Mouse (Mus musculus): Measurements from ENCODE around the gene Iqgap1. TPM values are rescaled to one million over a fixed set of nuclear protein-coding genes. Genes with fewer than 3 reads are reported as not detected.
"Not testable (repeated sequence)": the region's sequence is repeated elsewhere in the genome, so short reads cannot be mapped to it uniquely, and the experiment has no call there.

Iqgap1 gene
- polyA plus RNA-seq, 1 experiment from 2014 or later: 20.2 TPM

GRCm38 (mm10) chr7:80775448-80775904 is 50.3 kb downstream of the Iqgap1 start:
- Histone ChIP-seq H3K4me1 (replicated peaks) (no peaks in the 10 kb centered on the region), H3K9me3 (no peaks in the 10 kb centered on the region), H3K27ac (replicated peaks) (no peak overlapping the region), H3K4me2 (no peak overlapping the region), H3K9ac (no peak overlapping the region), H3K4me3 (no peak overlapping the region), H3K36me3 (no peaks in the 10 kb centered on the region), H3K27me3 (no peaks in the 10 kb centered on the region)
- WGBS: 88% methylated on average over 10 of the region's 10 CpGs
- no peak for ATAC-seq (ENCODE audit: low FRiP score, low read depth)

- no peak overlapping the region for H3K4me2 ChIP-seq
- 89% methylated on average over 15 of the region's 15 CpGs for WGBS
- no peaks in the 10 kb centered on the region for H3K36me3 ChIP-seq
- no peak overlapping the region for H3K4me3 ChIP-seq
- H3K9me3 ChIP-seq: no peaks in the 10 kb centered on the region
- H3K4me1 ChIP-seq (replicated peaks): no peaks in the 10 kb centered on the region
- H3K9ac ChIP-seq: no peak overlapping the region
- no peak overlapping the region for H3K27ac ChIP-seq (replicated peaks)
- H3K27me3 ChIP-seq: no peaks in the 10 kb centered on the region
- ATAC-seq (ENCODE audit: low FRiP score, low read depth): no peak
These were observed 50.9 kb downstream of the Iqgap1 start for GRCm38 (mm10) chr7:80774615-80775447.

GRCm38 (mm10) chr7:80773834-80774614 is 51.8 kb downstream of the Iqgap1 start:
- peak overlapping the region; percentile 48 for H3K27ac ChIP-seq (replicated peaks)
- no peak overlapping the region for H3K4me3 ChIP-seq
- no peak overlapping the region for H3K4me2 ChIP-seq
- 82% methylated on average over 14 of the region's 14 CpGs for WGBS
- ATAC-seq (ENCODE audit: low FRiP score, low read depth): no peak
- H3K27me3 ChIP-seq: no peaks in the 10 kb centered on the region
- H3K4me1 ChIP-seq (replicated peaks): no peaks in the 10 kb centered on the region
- H3K9ac ChIP-seq: no peak overlapping the region
- no peaks in the 10 kb centered on the region for H3K36me3 ChIP-seq
- no peaks in the 10 kb centered on the region for H3K9me3 ChIP-seq

DNA sequence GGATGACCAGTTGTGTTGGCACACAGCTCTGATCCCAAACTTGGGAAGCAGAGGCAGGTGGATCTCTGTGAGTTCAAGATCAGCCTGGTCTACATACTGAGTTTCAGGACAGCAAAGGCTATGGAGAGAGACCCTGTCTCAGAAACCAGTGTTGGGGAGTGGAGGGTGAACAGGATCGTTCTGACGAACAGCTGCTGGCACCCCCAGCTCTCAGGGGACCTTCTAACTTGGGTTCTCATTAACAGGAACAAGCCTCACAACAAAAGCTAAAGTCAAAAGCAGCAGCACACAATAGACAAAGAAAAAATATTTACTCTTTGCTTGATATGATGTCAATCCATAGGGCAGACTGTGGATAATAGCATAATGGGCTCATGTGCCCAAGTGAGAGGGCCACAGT is 55.3 kb downstream of the Iqgap1 start:
- Histone ChIP-seq H3K9ac (no peak overlapping the region), H3K9me3 (no peaks in the 10 kb centered on the region), H3K4me2 (no peak overlapping the region), H3K27ac (replicated peaks) (no peak overlapping the region), H3K4me3 (no peak overlapping the region), H3K27me3 (no peaks in the 10 kb centered on the region), H3K36me3 (0 out of 2 replicates have a peak, but pooled peaks cover 3% of the 10 kb centered on the region), H3K4me1 (replicated peaks) (0 out of 2 replicates have a peak, but pooled peaks cover 12% of the 10 kb centered on the region)
- no peak for ATAC-seq (ENCODE audit: low FRiP score, low read depth)
- 44% methylated on average over 2 of the region's 2 CpGs for WGBS

DNA sequence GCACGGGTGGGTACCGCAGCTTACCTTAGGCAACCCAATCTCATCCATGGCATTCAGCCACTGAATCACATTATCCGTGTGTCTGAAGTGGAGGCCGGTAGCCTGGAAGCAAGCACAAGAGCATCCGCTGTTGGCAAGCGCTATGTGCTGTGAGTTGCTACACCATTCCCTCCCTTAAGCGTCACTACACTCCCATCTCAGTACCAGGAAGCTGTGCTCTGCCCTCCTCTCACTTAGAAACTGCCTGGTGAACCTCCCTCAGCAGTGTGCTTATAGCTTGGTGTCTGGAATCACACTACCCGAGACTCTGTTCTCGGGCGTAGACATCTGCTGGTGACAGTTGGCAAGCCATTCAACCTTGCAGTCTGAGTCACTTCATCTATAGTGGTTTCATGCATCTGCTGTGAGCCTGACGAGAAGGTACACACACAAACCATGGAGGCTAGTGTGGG is 58.9 kb downstream of the Iqgap1 start:
- no peaks in the 10 kb centered on the region for H3K9me3 ChIP-seq
- H3K4me1 ChIP-seq (replicated peaks): peaks cover 22% of the 10 kb centered on the region
- H3K4me2 ChIP-seq: no peak overlapping the region
- H3K9ac ChIP-seq: no peak overlapping the region
- no peak overlapping the region for H3K4me3 ChIP-seq
- 0 out of 2 replicates have a peak, but pooled peaks cover 3% of the 10 kb centered on the region for H3K36me3 ChIP-seq
- H3K27me3 ChIP-seq: no peaks in the 10 kb centered on the region
- ATAC-seq (ENCODE audit: low FRiP score, low read depth): peak; percentile 33; the same call in 1 of the 2 replicates
- 66% methylated on average over 11 of the region's 11 CpGs for WGBS
- H3K27ac ChIP-seq (replicated peaks): peak overlapping the region; percentile 26

- Histone ChIP-seq H3K4me2 (no peak overlapping the region), H3K4me1 (replicated peaks) (peaks cover 22% of the 10 kb centered on the region), H3K9ac (no peak overlapping the region), H3K36me3 (0 out of 2 replicates have a peak, but pooled peaks cover 3% of the 10 kb centered on the region), H3K27me3 (no peaks in the 10 kb centered on the region), H3K9me3 (no peaks in the 10 kb centered on the region), H3K4me3 (no peak overlapping the region), H3K27ac (replicated peaks) (no peak overlapping the region)
- 68% methylated on average over 3 of the region's 3 CpGs for whole genome bisulfite sequencing
- ATAC-seq (ENCODE audit: low FRiP score, low read depth): no peak
These were observed 59.7 kb downstream of the Iqgap1 start for GRCm38 (mm10) chr7:80766072-80766471.

DNA sequence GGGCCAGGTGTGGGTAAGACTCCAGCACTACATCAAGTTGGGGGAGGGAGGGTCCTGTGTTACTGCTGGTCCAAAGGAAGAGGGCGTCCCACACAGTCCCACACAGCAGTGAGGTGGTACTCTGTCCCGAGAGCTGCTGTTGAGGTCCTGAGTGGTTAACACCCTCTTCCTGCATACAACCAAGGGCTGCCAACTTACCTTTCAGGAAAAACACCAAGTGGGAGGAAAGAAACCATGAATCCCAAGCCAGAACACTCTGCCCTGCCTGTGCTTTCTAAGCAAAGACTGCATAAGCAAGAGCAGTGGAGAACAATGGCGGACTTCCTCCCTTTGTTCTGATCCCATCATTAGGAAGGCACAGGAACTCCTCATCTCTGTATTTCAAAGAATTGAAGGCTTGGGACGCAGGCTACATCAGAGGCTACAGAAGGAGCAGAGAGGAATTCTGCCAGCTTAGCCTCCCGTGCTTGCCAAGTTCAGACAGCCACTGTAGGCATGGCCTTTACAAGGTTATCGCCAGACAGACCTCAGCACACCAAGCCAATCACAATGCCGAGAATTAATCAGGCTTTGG is 61.8 kb downstream of the Iqgap1 start:
- H3K4me2 ChIP-seq: no peak overlapping the region
- ATAC-seq (ENCODE audit: low FRiP score, low read depth): no peak
- H3K27me3 ChIP-seq: no peaks in the 10 kb centered on the region

GRCm38 (mm10) chr7:80762297-80762696 is 63.5 kb downstream of the Iqgap1 start:
- H3K4me3 ChIP-seq: no peak overlapping the region
- no peak overlapping the region for H3K27ac ChIP-seq (replicated peaks)
- H3K36me3 ChIP-seq: peaks cover 17% of the 10 kb centered on the region
- no peak for ATAC-seq (ENCODE audit: low FRiP score, low read depth)
- no peak overlapping the region for H3K9ac ChIP-seq
- 89% methylated on average over 8 of the region's 8 CpGs for WGBS
- H3K4me1 ChIP-seq (replicated peaks): peaks cover 22% of the 10 kb centered on the region
- H3K4me2 ChIP-seq: no peak overlapping the region
- H3K27me3 ChIP-seq: no peaks in the 10 kb centered on the region
- no peaks in the 10 kb centered on the region for H3K9me3 ChIP-seq

More for the DNA sequence above, 61.8 kb downstream of the Iqgap1 start:
- peaks cover 22% of the 10 kb centered on the region for H3K4me1 ChIP-seq (replicated peaks)
- H3K36me3 ChIP-seq: 0 out of 2 replicates have a peak, but pooled peaks cover 6% of the 10 kb centered on the region
- WGBS: 48% methylated on average over 7 of the region's 7 CpGs
- no peaks in the 10 kb centered on the region for H3K9me3 ChIP-seq
- peak overlapping the region; percentile 41 for H3K27ac ChIP-seq (replicated peaks)
- no peak overlapping the region for H3K9ac ChIP-seq
- no peak overlapping the region for H3K4me3 ChIP-seq

DNA sequence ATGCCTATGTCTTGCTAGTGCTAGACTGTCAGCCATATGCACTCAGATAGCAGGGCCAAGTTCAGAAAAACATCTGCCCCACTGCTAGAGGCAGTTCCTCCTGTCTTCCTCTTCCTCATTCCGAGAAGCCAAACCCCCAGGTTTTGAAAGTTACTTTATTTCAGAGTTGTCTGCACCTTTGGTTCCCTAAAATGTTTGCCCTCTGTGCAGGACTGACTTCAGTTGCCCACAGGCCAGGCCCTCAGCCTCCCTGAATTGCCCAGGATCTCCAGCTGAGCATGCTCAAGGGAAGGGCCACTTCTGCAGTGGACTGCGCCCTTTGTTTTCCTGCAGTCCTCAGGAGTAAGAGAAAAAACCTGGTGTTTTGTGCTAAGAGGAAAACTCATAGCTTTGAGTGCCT is 71.7 kb downstream of the Iqgap1 start:
- no peak overlapping the region for H3K4me3 ChIP-seq
- H3K27ac ChIP-seq (replicated peaks): no peak overlapping the region
- H3K27me3 ChIP-seq: no peaks in the 10 kb centered on the region
- H3K4me1 ChIP-seq (replicated peaks): no peaks in the 10 kb centered on the region
- H3K36me3 ChIP-seq: peaks cover 47% of the 10 kb centered on the region
- H3K9me3 ChIP-seq: no peaks in the 10 kb centered on the region
- no peak overlapping the region for H3K4me2 ChIP-seq
- no peak overlapping the region for H3K9ac ChIP-seq
- WGBS: 83% methylated on average over 2 of the region's 2 CpGs
- ATAC-seq (ENCODE audit: low FRiP score, low read depth): no peak

GRCm38 (mm10) chr7:80753613-80754012 is 72.2 kb downstream of the Iqgap1 start:
- no peak overlapping the region for H3K9ac ChIP-seq
- H3K4me2 ChIP-seq: no peak overlapping the region
- no peaks in the 10 kb centered on the region for H3K27me3 ChIP-seq
- H3K4me1 ChIP-seq (replicated peaks): no peaks in the 10 kb centered on the region
- no peak for ATAC-seq (ENCODE audit: low FRiP score, low read depth)
- no peaks in the 10 kb centered on the region for H3K9me3 ChIP-seq
- H3K36me3 ChIP-seq: peaks cover 47% of the 10 kb centered on the region
- no peak overlapping the region for H3K4me3 ChIP-seq
- H3K27ac ChIP-seq (replicated peaks): no peak overlapping the region
- WGBS: 79% methylated on average over 2 of the region's 2 CpGs

GRCm38 (mm10) chr7:80749624-80750023 is 76.2 kb downstream of the Iqgap1 start:
- Histone ChIP-seq H3K27ac (replicated peaks) (no peak overlapping the region), H3K27me3 (no peaks in the 10 kb centered on the region), H3K4me1 (replicated peaks) (peaks cover 12% of the 10 kb centered on the region), H3K9me3 (no peaks in the 10 kb centered on the region), H3K36me3 (peaks cover 37% of the 10 kb centered on the region), H3K9ac (no peak overlapping the region), H3K4me3 (no peak overlapping the region), H3K4me2 (no peak overlapping the region)
- no peak for ATAC-seq (ENCODE audit: low FRiP score, low read depth)
- WGBS: 65% methylated on average over 6 of the region's 6 CpGs

GRCm38 (mm10) chr7:80749109-80749508 is 76.7 kb downstream of the Iqgap1 start:
- H3K9me3 ChIP-seq; H3K27ac ChIP-seq (replicated peaks); H3K4me2 ChIP-seq; H3K4me3 ChIP-seq; H3K9ac ChIP-seq; H3K27me3 ChIP-seq; ATAC-seq (ENCODE audit: low FRiP score, low read depth): not testable (repeated sequence)
- 96% methylated on average over 9 of the region's 10 CpGs for WGBS
- peaks cover 12% of the 10 kb centered on the region for H3K4me1 ChIP-seq (replicated peaks)
- peaks cover 36% of the 10 kb centered on the region for H3K36me3 ChIP-seq

Measured in hindbrain, embryonic 15.5 days (tissue).